Mouse (Mus musculus): ENCODE measurements around the gene Olfr1328.

GRCm38 (mm10) chr4:118967711-118968110 lies 29.3 kb upstream of the Olfr1328 start:
- TF ChIP-seq MAFK (IDR thresholded peaks at IDR 0.05; ENCODE audit: insufficient read depth, low read depth, low read length) (no peak), ZC3H11A (IDR thresholded peaks at IDR 0.05; ENCODE audit: borderline replicate concordance, low read depth, low read length) (no peak), CHD2 (IDR thresholded peaks at IDR 0.05; ENCODE audit: low read depth, low read length) (no peak), ZNF384 (IDR thresholded peaks at IDR 0.05; ENCODE audit: low read depth, low read length) (no peak), HCFC1 (IDR thresholded peaks at IDR 0.05; ENCODE audit: borderline replicate concordance, insufficient read depth, low read length) (no peak)

Measured in ES-E14 (cell line).